Mouse (Mus musculus) telencephalon, adult 2 months (tissue): ENCODE results near the gene Il27ra.
A peak's percentile ranks its signal among the peaks of the same experiment; 100 is the strongest.
"Not testable (repeated sequence)": the region's sequence is repeated elsewhere in the genome, so short reads cannot be mapped to it uniquely, and the experiment has no call there.

Experiments
- DNase-seq: peaks from one replicate; pipeline ENCODE4 v3.0.0-alpha.2; 2011; ENCODE audit warnings: low read depth, low spot score

Il27ra gene

GRCm38 (mm10) chr8:83996567-83997505 is 45.6 kb downstream of the Il27ra start:
- peak; percentile 70 for DNase-seq

- no peak for DNase-seq
Measured at GRCm38 (mm10) chr8:83995973-83996372, 46.4 kb downstream of the Il27ra start.

DNA sequence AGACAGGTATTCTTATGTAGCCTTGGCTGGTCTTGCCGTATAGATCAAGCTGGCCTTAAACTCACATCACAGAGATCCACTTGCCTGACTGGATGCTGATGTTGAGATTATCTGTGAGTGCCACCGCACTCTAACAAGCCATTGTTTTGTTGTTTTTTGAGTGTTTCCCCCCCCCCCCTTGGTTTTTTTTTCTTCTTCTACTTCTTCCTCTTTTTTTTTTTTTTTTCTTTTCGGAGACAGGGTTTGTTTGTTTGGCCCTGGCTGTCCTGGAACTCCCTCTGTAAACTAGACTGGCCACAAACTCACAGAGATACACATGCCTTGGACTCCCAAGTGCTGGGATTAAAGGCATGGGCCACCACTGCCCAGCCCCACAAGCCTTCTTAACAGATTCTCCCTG is 48.4 kb downstream of the Il27ra start:
- DNase-seq = no peak

GRCm38 (mm10) chr8:83992488-83992887 is 49.9 kb downstream of the Il27ra start:
- no peak for DNase-seq

- DNase-seq = no peak
Measured at GRCm38 (mm10) chr8:83990170-83990569, 52.2 kb downstream of the Il27ra start.

- no peak for DNase-seq
Measured at GRCm38 (mm10) chr8:83989243-83989642, 53.1 kb downstream of the Il27ra start.

DNA sequence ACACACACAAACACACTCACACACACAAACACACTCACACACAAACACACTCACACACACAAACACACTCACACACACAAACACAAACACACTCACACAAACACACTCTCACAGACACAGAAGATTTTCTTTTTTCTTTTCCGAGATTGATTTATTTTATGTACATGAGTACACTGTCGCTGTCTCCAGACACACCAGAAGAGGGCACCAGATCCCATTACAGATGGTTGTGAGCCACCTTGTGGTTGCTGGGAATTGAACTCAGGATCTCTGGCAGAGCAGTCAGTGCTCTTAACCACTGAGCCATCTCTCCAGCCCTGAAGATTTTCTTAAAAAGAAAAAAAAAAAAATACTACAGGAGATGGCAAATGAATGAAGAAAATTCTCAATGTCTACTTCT is 59.2 kb downstream of the Il27ra start:
- DNase-seq = not testable (repeated sequence)

- DNase-seq = no peak
Measured at GRCm38 (mm10) chr8:83982449-83982848, 59.9 kb downstream of the Il27ra start.

GRCm38 (mm10) chr8:83981533-83981932 is 60.9 kb downstream of the Il27ra start:
- DNase-seq = no peak

DNA sequence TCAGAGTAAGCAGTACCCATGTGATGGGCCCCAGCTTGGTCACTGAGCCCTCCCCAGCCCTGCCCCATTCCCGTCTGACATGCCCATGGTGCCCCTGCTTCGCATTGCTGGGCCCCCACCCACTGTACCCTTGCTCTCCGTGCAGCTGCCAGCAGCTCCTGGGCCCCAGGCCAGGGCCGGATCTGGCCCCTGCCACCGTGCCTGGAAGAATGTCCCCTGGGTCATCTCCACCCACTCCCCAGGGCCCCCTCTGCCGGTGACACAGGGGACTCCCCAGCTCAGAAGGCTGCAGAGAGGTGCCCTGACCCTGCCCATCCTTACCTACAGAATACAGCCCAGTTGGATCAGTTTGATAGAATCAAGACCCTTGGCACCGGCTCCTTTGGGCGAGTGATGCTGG is 61.5 kb downstream of the Il27ra start:
- DNase-seq = no peak
